Mouse (Mus musculus): ENCODE measurements at regions not wholly inside any gene's neighbourhood (a gene's known extent, or its start where the extent isn't known, plus 50 kb on each side); places are given as distances from the start of the nearest gene placed in this dataset.
"Not testable (repeated sequence)": the region's sequence is repeated elsewhere in the genome, so short reads cannot be mapped to it uniquely, and the experiment has no call there.

- no peak for DNase-seq (ENCODE audit: low spot score in 2 of 2)
Measured at GRCm38 (mm10) chr3:17452984-17453383, 495.2 kb upstream of the Cypt12 start.

- DNase-seq (ENCODE audit: low spot score in 2 of 2), result no peak
Measured at GRCm38 (mm10) chr3:17460545-17460944, 487.7 kb upstream of the Cypt12 start.

- DNase-seq (ENCODE audit: low spot score in 2 of 2), result no peak
Measured at GRCm38 (mm10) chr3:17461365-17461764, 486.8 kb upstream of the Cypt12 start.

GRCm38 (mm10) chr3:17473812-17474211 is 474.4 kb upstream of the Cypt12 start:
- DNase-seq (ENCODE audit: low spot score in 2 of 2), result no peak

GRCm38 (mm10) chr3:17489240-17490142 is 458.7 kb upstream of the Cypt12 start:
- DNase-seq (ENCODE audit: low spot score in 2 of 2), result no peak

GRCm38 (mm10) chr3:17490632-17491031 is 457.6 kb upstream of the Cypt12 start:
- DNase-seq (ENCODE audit: low spot score in 2 of 2), result no peak

GRCm38 (mm10) chr3:17498291-17498690 is 449.9 kb upstream of the Cypt12 start:
- no peak for DNase-seq (ENCODE audit: low spot score in 2 of 2)

GRCm38 (mm10) chr3:17501556-17501955 is 446.7 kb upstream of the Cypt12 start:
- DNase-seq (ENCODE audit: low spot score in 2 of 2), result no peak

- DNase-seq (ENCODE audit: low spot score in 2 of 2), result no peak
Measured at GRCm38 (mm10) chr3:17541346-17541745, 406.9 kb upstream of the Cypt12 start.

- no peak for DNase-seq (ENCODE audit: low spot score in 2 of 2)
Measured at GRCm38 (mm10) chr3:17547559-17548059, 400.6 kb upstream of the Cypt12 start.

GRCm38 (mm10) chr3:17582487-17582886 is 365.7 kb upstream of the Cypt12 start:
- no peak for DNase-seq (ENCODE audit: low spot score in 2 of 2)

GRCm38 (mm10) chr3:17589956-17590546 is 358.2 kb upstream of the Cypt12 start:
- DNase-seq (ENCODE audit: low spot score in 2 of 2), result no peak

GRCm38 (mm10) chr3:17592463-17592862 is 355.7 kb upstream of the Cypt12 start:
- no peak for DNase-seq (ENCODE audit: low spot score in 2 of 2)

- DNase-seq (ENCODE audit: low spot score in 2 of 2), result no peak
Measured at GRCm38 (mm10) chr3:17596365-17596764, 351.8 kb upstream of the Cypt12 start.

GRCm38 (mm10) chr3:17613486-17613885 is 334.7 kb upstream of the Cypt12 start:
- DNase-seq (ENCODE audit: low spot score in 2 of 2), result no peak

- DNase-seq (ENCODE audit: low spot score in 2 of 2), result peak in 1 of 2 experiments; percentile 23
Measured at GRCm38 (mm10) chr3:17616439-17617070, 331.7 kb upstream of the Cypt12 start.

- DNase-seq (ENCODE audit: low spot score in 2 of 2), result no peak
Measured at GRCm38 (mm10) chr3:17619489-17619888, 328.7 kb upstream of the Cypt12 start.

- DNase-seq (ENCODE audit: low spot score in 2 of 2), result no peak
Measured at GRCm38 (mm10) chr3:17619890-17620289, 328.3 kb upstream of the Cypt12 start.

- DNase-seq (ENCODE audit: low spot score in 2 of 2), result no peak
Measured at GRCm38 (mm10) chr3:17620398-17620797, 327.8 kb upstream of the Cypt12 start.

- DNase-seq (ENCODE audit: low spot score in 2 of 2), result no peak
Measured at GRCm38 (mm10) chr3:17632484-17632883, 315.7 kb upstream of the Cypt12 start.

- DNase-seq (ENCODE audit: low spot score in 2 of 2), result no peak
Measured at GRCm38 (mm10) chr3:17636276-17636675, 311.9 kb upstream of the Cypt12 start.

GRCm38 (mm10) chr3:17659988-17660387 is 288.2 kb upstream of the Cypt12 start:
- DNase-seq (ENCODE audit: low spot score in 2 of 2), result not testable (repeated sequence)
